Mouse (Mus musculus) adrenal gland, postnatal 25 days (tissue): ENCODE data around the gene Sypl2. TPM values are rescaled to one million over a fixed set of nuclear protein-coding genes. Genes with fewer than 3 reads are reported as not detected.
A peak's percentile ranks its signal among the peaks of the same experiment; 100 is the strongest.

Experiments used
- DNase-seq: peaks from one replicate; pipeline ENCODE4 v3.0.0; 2021; ENCODE audit warnings: mixed read lengths
- total RNA-seq: library from RNA; stranded (reverse); gene quantifications from 2 replicates; pipeline ENCODE4 v1.2.3, GENCODE M21; 2021

The Sypl2 gene
- total RNA-seq, 1 experiment from 2014 or later: 0.15 TPM

GRCm38 (mm10) chr3:108205601-108206000 is 20.8 kb downstream of the Sypl2 start:
- no peak for DNase-seq

GRCm38 (mm10) chr3:108204470-108204869 is 22.0 kb downstream of the Sypl2 start:
- DNase-seq: no peak

GRCm38 (mm10) chr3:108203621-108204325 is 22.7 kb downstream of the Sypl2 start:
- DNase-seq: peak; percentile 77

- DNase-seq: no peak
These were observed 23.2 kb downstream of the Sypl2 start for GRCm38 (mm10) chr3:108203212-108203611.

GRCm38 (mm10) chr3:108202506-108202905 is 23.9 kb downstream of the Sypl2 start:
- no peak for DNase-seq

GRCm38 (mm10) chr3:108200329-108201323 is 25.8 kb downstream of the Sypl2 start, which contains the start of gene Cyb561d1:
TSS of gene Cyb561d1 (minus strand) at chr3:108201212.
- peak; percentile 93 for DNase-seq

GRCm38 (mm10) chr3:108199231-108199630 is 27.2 kb downstream of the Sypl2 start:
- no peak for DNase-seq

- DNase-seq: no peak
These were observed 29.4 kb downstream of the Sypl2 start for GRCm38 (mm10) chr3:108197066-108197497.

GRCm38 (mm10) chr3:108195941-108196590 is 30.4 kb downstream of the Sypl2 start:
- no peak for DNase-seq

GRCm38 (mm10) chr3:108195287-108195686 is 31.2 kb downstream of the Sypl2 start:
- no peak for DNase-seq

GRCm38 (mm10) chr3:108193686-108194085 is 32.8 kb downstream of the Sypl2 start:
- DNase-seq: no peak

GRCm38 (mm10) chr3:108189897-108190296 is 36.6 kb downstream of the Sypl2 start:
- DNase-seq: no peak

- DNase-seq: no peak
These were observed 37.5 kb downstream of the Sypl2 start for GRCm38 (mm10) chr3:108188716-108189490.

- no peak for DNase-seq
These were observed 39.2 kb downstream of the Sypl2 start for GRCm38 (mm10) chr3:108187111-108187795.

- peak; percentile 70 for DNase-seq
These were observed 40.1 kb downstream of the Sypl2 start, which contains the start of gene Amigo1 for GRCm38 (mm10) chr3:108186098-108187047. TSS of gene Amigo1 (plus strand) at chr3:108186335.

- no peak for DNase-seq
These were observed 40.9 kb downstream of the Sypl2 start for GRCm38 (mm10) chr3:108185460-108186097.

GRCm38 (mm10) chr3:108184742-108185141 is 41.7 kb downstream of the Sypl2 start:
- no peak for DNase-seq

GRCm38 (mm10) chr3:108180514-108180913 is 45.9 kb downstream of the Sypl2 start:
- no peak for DNase-seq
